Mouse (Mus musculus) adrenal gland, postnatal 14 days (tissue): ENCODE data around the gene Gpr19. TPM values are rescaled to one million over a fixed set of nuclear protein-coding genes. Genes with fewer than 3 reads are reported as not detected.

Experiments
- DNase-seq: peaks from one replicate; pipeline ENCODE4 v3.0.0; 2021; ENCODE audit warnings: mixed read lengths
- total RNA-seq: library from RNA; stranded (reverse); gene quantifications from 2 replicates; pipeline ENCODE4 v1.2.3, GENCODE M21; 2021

The Gpr19 gene
- total RNA-seq, 1 experiment from 2014 or later, result 10.0 TPM

- peak; percentile 27 for DNase-seq
Observed at GRCm38 (mm10) chr6:134848197-134848890, 50.0 kb downstream of the Gpr19 start.

- no peak for DNase-seq
Observed at GRCm38 (mm10) chr6:134847550-134847949, 50.8 kb downstream of the Gpr19 start.

GRCm38 (mm10) chr6:134846308-134846707, 52.1 kb downstream of the Gpr19 start:
- peak; percentile 38 for DNase-seq

- no peak for DNase-seq
Observed at GRCm38 (mm10) chr6:134845726-134846125, 52.7 kb downstream of the Gpr19 start.

- no peak for DNase-seq
Observed at GRCm38 (mm10) chr6:134840346-134840745, 58.0 kb downstream of the Gpr19 start.

- no peak for DNase-seq
Observed at GRCm38 (mm10) chr6:134838111-134838510, 60.3 kb downstream of the Gpr19 start.

- DNase-seq, result no peak
Observed at GRCm38 (mm10) chr6:134834585-134835251, 63.7 kb downstream of the Gpr19 start.

GRCm38 (mm10) chr6:134830776-134831175, 67.6 kb downstream of the Gpr19 start:
- no peak for DNase-seq

GRCm38 (mm10) chr6:134829786-134830700, 68.3 kb downstream of the Gpr19 start, which contains the start of gene Crebl2:
Gene Crebl2, plus strand, starts transcription at chr6:134830154.
- peak; percentile 100 for DNase-seq

GRCm38 (mm10) chr6:134822844-134823243, 75.5 kb downstream of the Gpr19 start:
- no peak for DNase-seq

GRCm38 (mm10) chr6:134820411-134820810, 78.0 kb downstream of the Gpr19 start:
- no peak for DNase-seq

GRCm38 (mm10) chr6:134819741-134820140, 78.6 kb downstream of the Gpr19 start:
- DNase-seq, result no peak

Other genes starting within 250 kb of the Gpr19 start
- gene Dusp16, start 106.0 kb downstream of the Gpr19 start, total RNA-seq, result 17.9 and 22.8 TPM in 2 replicates
- gene Crebl2, start 68.4 kb downstream of the Gpr19 start, total RNA-seq, result 17.2 and 21.1 TPM in 2 replicates
- 42.8 and 48.0 TPM in 2 replicates for gene Cdkn1b, start 21.8 kb upstream of the Gpr19 start, total RNA-seq
- 12.0 and 18.0 TPM in 2 replicates for gene Apold1, start 83.1 kb upstream of the Gpr19 start, total RNA-seq
- 56.9 and 61.2 TPM in 2 replicates for gene Ddx47, start 113.0 kb upstream of the Gpr19 start, total RNA-seq
- gene Gprc5a, start 167.1 kb upstream of the Gpr19 start, total RNA-seq, result 1.7 and 2.1 TPM in 2 replicates
- gene Gprc5d, start 219.7 kb upstream of the Gpr19 start, total RNA-seq, result not detected in 2 replicates